Mouse (Mus musculus) forebrain, embryonic 11.5 days (tissue): ENCODE results near the gene Chpt1. TPM values are rescaled to one million over a fixed set of nuclear protein-coding genes. Genes with fewer than 3 reads are reported as not detected.

Experiments used
- ATAC-seq: fragments of 200-750 bp; cut with Nextera tagmentation; replicated peaks from 2 replicates; pipeline ENCODE4 v1.8.0; 2017; ENCODE audit warnings: moderate TSS enrichment; ENCODE audit not compliant: low FRiP score
- DNase-seq: peaks from one replicate; pipeline ENCODE4 v3.0.0-alpha.2; 2017; ENCODE audit warnings: low spot score
- H3K27ac ChIP-seq: fragments of 300-500 bp; sonication (generic); 2 replicates; pipeline ENCODE4 v1.5.1; 2014; ENCODE audit warnings: low read depth, low read length
- H3K27me3 ChIP-seq: fragments of 300-500 bp; sonication (generic); 2 replicates; pipeline ENCODE4 v1.6.1; 2014; ENCODE audit warnings: mild to moderate bottlenecking, low read length, mixed read lengths; ENCODE audit not compliant: control insufficient read depth, insufficient read depth
- H3K36me3 ChIP-seq: fragments of 300-500 bp; sonication (generic); 2 replicates; pipeline ENCODE4 v1.6.1; 2014; ENCODE audit warnings: mild to moderate bottlenecking, low read length, moderate library complexity, mixed read lengths; ENCODE audit not compliant: control insufficient read depth, insufficient read depth
- H3K4me1 ChIP-seq: fragments of 300-500 bp; sonication (generic); replicated peaks from 2 replicates; pipeline ENCODE4 v1.6.1; 2014; ENCODE audit warnings: low read length, mixed read lengths; ENCODE audit not compliant: control insufficient read depth, insufficient read depth
- H3K4me2 ChIP-seq: fragments of 300-500 bp; sonication (generic); 2 replicates; pipeline ENCODE4 v1.6.1; 2014; ENCODE audit warnings: low read depth, mild to moderate bottlenecking, low read length, moderate library complexity, mixed read lengths; ENCODE audit not compliant: severe bottlenecking
- H3K4me3 ChIP-seq: fragments of 300-500 bp; sonication (generic); 2 replicates; pipeline ENCODE4 v1.5.1; 2014; ENCODE audit warnings: low read depth, low read length
- H3K9ac ChIP-seq: fragments of 300-500 bp; sonication (generic); 2 replicates; pipeline ENCODE4 v1.6.1; 2014; ENCODE audit warnings: low read length
- H3K9me3 ChIP-seq: fragments of 300-500 bp; sonication (generic); 2 replicates; pipeline ENCODE4 v1.6.1; 2016; ENCODE audit warnings: low read length, mixed read lengths; ENCODE audit not compliant: control insufficient read depth
- WGBS: fragments of 180-500 bp; shearing (Covaris S2); extraction: QIAGEN DNeasy Blood & Tissue Kit; methylation state at CpG from one replicate; pipeline ENCODE4 v1.1.7; 2014; 5-methylcytosine and 5-hydroxymethylcytosine counted together
- polyA plus RNA-seq: library from polyadenylated mRNA; unstranded; fragments of >200 nt; fragmentation: Nextera tagmentation; extraction: Ambion mirVana; gene quantifications from 2 replicates; pipeline ENCODE4 v1.2.1, GENCODE M21; 2014

The Chpt1 gene
- polyA plus RNA-seq, 1 experiment from 2014 or later = 20.5 TPM

DNA sequence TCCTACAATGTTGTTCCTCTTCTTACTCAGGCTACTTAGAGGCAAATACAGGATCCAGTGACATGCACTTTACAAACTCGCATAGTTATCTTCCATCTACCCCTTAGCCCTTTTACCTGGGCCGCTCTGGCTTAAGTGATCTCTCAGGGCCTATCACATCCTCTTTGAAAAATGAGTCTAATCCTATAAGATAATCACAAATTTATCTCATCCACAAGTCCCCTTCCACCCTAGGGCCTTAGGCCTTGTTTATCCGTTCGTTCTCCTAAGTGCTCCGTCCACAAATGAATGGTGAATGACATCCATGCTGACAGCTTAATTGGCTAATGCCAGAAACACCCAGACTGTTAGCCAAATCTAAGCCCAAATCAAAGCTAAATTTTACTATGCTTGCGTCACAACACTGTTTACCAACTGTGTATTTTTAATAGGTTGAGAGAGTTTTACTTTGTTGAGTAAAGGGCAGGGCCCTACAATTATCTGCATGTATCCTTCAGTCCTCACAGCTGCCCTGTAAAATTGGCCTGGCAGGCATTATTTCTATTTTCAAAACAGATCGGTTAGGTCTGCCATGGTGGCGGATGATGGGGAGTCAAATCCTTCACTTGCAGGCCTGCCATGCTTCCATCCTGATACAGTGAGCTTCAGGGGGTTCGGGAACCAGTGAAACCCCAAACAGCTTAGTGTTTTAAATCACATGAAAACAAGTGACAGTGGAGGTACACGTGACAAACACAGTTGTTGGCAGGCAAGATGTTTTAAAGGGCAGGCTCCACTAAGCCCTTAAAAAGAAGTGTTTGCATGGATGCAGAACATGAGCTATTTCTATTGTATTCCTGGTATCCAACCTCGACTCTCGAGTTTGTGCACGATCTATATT is 1.7 kb downstream of the Chpt1 start:
- no peak for ATAC-seq
- Histone ChIP-seq H3K4me1 (peaks cover 4% of the 10 kb centered on the region; the same call in 1 of the 2 replicates), H3K27me3 (no peaks in the 10 kb centered on the region), H3K27ac (no peak overlapping the region), H3K9me3 (no peaks in the 10 kb centered on the region), H3K4me2 (no peak overlapping the region), H3K9ac (no peak overlapping the region), H3K36me3 (no peaks in the 10 kb centered on the region), H3K4me3 (no peak overlapping the region)
- 76% methylated on average over 13 of the region's 13 CpGs for WGBS
- no peak for DNase-seq

DNA sequence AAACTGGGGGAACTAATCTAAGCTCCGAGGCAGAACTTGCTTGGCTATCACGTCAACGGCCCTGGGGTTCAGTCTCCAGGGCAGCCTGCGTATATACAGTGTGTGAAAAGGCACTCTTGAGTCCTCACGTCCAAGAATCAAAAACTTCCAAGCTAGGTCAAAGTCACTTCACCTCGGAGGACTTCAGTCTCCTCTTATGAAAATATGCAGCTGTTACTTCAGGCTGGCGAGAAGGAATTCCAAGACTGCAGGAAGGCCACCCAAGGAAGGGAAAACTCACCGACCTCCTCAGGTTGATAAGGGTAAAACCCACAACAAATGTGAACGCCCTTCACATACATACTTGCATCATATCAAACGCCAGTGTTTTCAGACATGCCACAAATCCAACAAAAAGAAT is 2.5 kb downstream of the Chpt1 start:
- no peak overlapping the region for H3K9ac ChIP-seq
- ATAC-seq = no peak
- 86% methylated on average over 10 of the region's 10 CpGs for WGBS

DNA sequence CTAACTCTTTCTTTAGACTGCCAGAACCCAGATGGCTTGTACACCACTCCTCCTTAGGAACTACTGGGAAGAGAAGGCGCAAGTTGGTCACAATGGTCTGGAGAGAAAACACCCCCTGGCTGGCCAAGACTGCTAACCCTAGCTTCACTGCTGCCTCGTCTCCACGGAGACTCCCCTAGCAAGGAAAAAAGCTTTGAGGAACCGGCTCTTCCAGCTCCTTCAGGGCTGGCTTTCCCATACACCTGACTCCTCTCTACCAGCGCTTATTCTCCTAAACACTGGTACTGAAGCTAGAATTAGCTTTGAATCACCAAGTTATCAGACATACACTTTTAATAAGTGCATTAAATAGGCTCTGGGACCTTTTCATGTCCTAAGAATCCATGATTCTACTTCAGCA is 3.9 kb downstream of the Chpt1 start:
- Histone ChIP-seq H3K36me3 (no peaks in the 10 kb centered on the region), H3K4me2 (no peak overlapping the region), H3K27me3 (no peaks in the 10 kb centered on the region), H3K4me1 (peaks cover 4% of the 10 kb centered on the region; the same call in 1 of the 2 replicates), H3K27ac (no peak overlapping the region), H3K9me3 (no peaks in the 10 kb centered on the region), H3K9ac (no peak overlapping the region), H3K4me3 (no peak overlapping the region)
- WGBS = 71% methylated on average over 5 of the region's 5 CpGs
- ATAC-seq (no peak), DNase-seq (no peak)

More for the DNA sequence above, 2.5 kb downstream of the Chpt1 start:
- no peaks in the 10 kb centered on the region for H3K36me3 ChIP-seq
- no peak overlapping the region for H3K4me2 ChIP-seq
- no peak for DNase-seq
- H3K4me3 ChIP-seq = no peak overlapping the region
- no peaks in the 10 kb centered on the region for H3K9me3 ChIP-seq
- H3K27me3 ChIP-seq = no peaks in the 10 kb centered on the region
- H3K4me1 ChIP-seq = peaks cover 4% of the 10 kb centered on the region; the same call in 1 of the 2 replicates
- H3K27ac ChIP-seq = no peak overlapping the region

DNA sequence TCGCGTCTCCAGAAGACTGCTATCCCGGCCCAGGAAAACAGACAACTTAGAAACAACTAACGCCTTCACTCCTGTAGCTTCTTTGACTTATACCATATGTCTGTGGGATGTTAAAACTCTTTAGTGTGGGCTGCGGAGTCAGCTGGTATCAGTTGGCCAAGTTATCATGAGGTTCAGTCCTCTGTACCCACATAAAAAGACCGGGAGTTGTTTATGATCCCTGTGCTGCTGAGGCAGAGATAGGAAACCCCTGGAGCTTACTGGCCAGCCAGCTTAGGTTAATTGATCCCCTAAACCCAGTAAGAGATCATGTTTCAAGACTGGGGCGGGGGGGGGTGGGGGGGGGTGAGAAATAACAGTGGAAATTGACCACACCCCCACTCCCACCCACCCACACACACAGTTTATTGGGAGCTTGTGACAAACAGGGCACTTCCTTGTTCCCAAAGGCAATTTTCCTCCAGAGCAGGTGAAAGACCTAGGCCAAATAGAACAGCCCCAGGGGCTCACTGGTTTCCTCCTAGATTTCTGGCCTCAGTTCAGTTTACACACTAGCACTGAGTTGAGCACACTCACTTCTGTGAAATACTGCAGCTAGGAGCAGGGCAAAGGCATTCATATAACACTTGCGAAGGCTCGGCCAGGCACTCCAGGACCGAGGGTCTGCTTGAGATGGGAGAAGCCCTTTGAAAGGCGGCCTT is 6.9 kb downstream of the Chpt1 start:
- no peak for ATAC-seq
- Histone ChIP-seq H3K9ac (no peak overlapping the region), H3K27me3 (no peaks in the 10 kb centered on the region), H3K4me3 (no peak overlapping the region), H3K36me3 (no peaks in the 10 kb centered on the region), H3K4me1 (no peaks in the 10 kb centered on the region), H3K9me3 (no peaks in the 10 kb centered on the region), H3K4me2 (no peak overlapping the region), H3K27ac (no peak overlapping the region)
- DNase-seq = no peak
- whole genome bisulfite sequencing = 73% methylated on average over 11 of the region's 11 CpGs

DNA sequence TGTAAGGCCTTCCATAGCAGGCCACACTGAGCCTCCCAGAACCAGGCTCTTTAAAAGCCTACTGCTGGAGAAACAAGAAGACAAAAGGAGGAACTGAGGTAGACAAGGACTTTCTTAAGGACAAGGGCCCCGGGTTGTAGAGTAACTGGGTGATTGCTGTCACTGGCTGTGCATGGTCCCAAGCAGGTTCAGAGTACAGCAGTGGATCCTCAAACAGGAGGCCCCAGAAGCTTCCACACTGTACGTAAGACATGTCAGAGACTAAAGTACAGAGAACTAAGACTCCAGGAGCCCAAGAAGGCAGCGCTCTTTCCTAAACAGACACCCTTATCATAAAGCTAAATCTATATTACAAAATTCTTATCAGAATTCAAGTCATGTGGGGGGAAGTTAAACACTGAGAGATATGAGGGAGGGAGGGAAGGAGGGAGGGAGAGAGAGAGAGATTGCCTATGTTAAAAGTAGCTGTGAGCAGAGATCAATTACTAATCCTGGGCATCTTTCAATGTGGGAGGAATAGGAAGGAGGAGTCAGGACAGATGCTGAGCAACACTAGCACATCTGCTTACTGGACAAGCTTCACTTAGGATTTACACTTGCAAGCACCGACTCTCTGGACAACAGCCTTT is 8.8 kb downstream of the Chpt1 start:
- Histone ChIP-seq H3K4me2 (no peak overlapping the region), H3K9me3 (no peaks in the 10 kb centered on the region), H3K36me3 (no peaks in the 10 kb centered on the region), H3K27me3 (no peaks in the 10 kb centered on the region), H3K4me3 (no peak overlapping the region), H3K4me1 (no peaks in the 10 kb centered on the region), H3K9ac (no peak overlapping the region), H3K27ac (no peak overlapping the region)
- ATAC-seq (no peak), DNase-seq (no peak)
- WGBS = 85% methylated on average over 4 of the region's 4 CpGs

DNA sequence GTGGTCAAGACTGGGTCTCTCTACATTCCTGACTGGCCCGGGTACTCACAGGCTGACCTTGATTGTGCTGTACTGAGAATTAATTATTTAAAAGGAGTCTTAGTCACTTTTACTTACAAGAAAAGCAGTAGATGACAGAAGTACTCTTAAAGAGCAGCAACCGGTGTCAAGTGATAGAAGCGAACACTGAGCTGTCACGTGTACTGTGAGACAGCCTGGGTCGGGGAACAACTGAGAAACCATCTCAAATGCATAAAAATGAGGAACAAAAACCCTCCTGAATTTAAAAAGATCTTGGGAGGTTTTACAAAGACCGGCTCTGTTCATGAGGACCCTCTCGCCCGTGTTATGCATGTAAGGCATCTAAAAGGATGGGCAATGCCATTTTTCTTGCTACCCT is 11.2 kb downstream of the Chpt1 start:
- no peaks in the 10 kb centered on the region for H3K9me3 ChIP-seq
- no peak overlapping the region for H3K27ac ChIP-seq
- WGBS = 83% methylated on average over 8 of the region's 8 CpGs
- H3K27me3 ChIP-seq = no peaks in the 10 kb centered on the region
- no peaks in the 10 kb centered on the region for H3K4me1 ChIP-seq
- no peak overlapping the region for H3K4me2 ChIP-seq
- H3K9ac ChIP-seq = no peak overlapping the region
- H3K36me3 ChIP-seq = no peaks in the 10 kb centered on the region
- DNase-seq (no peak), ATAC-seq (no peak)
- H3K4me3 ChIP-seq = no peak overlapping the region

DNA sequence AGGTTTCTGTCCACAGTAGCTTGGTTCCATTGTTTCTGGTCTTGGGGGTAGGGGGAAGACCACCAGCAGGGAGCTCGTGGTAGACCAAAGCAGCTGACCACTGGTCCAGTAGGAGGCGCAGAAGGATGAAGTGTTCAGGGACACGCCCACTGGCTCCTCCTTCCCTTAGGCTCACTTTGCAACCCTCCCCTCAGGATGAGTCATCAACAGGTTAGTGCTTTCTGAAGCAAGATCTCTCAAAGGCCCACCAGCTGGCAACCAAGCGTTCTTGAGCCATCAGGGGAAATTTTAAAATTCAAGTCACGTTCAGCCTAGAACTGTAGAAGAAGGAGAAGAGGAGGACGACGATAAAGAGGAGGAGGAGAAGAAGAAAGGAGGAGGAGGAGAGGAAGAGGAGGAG is 12.2 kb downstream of the Chpt1 start:
- ATAC-seq = no peak

DNA sequence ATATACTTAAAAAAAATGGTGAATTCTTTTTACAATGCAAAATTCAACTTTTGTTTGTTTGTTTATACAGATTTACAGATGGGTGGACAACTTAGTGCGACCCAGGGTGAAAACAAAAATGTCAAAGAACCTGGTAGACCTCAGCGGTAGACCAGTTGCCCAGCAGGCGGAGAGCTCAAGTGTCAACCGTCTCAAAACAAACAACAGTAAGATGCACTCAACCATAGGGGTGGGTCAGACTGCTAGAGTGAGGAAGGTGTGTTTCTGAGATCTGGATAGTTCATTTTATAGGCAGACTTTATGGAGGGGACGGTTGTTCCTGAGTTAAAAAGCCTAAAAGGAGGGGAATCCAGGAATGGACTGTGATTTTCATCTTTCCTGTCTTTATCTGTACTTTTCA is 15.2 kb downstream of the Chpt1 start:
- Histone ChIP-seq H3K9ac (no peak overlapping the region), H3K4me2 (no peak overlapping the region), H3K4me3 (no peak overlapping the region), H3K9me3 (no peaks in the 10 kb centered on the region), H3K4me1 (no peaks in the 10 kb centered on the region), H3K36me3 (no peaks in the 10 kb centered on the region), H3K27me3 (no peaks in the 10 kb centered on the region), H3K27ac (no peak overlapping the region)
- 93% methylated on average over 5 of the region's 5 CpGs for WGBS
- ATAC-seq (no peak), DNase-seq (no peak)

More for the DNA sequence above, 12.2 kb downstream of the Chpt1 start:
- H3K36me3 ChIP-seq = no peaks in the 10 kb centered on the region
- DNase-seq = no peak
- H3K4me3 ChIP-seq = no peak overlapping the region
- no peaks in the 10 kb centered on the region for H3K9me3 ChIP-seq
- H3K4me1 ChIP-seq = no peaks in the 10 kb centered on the region
- no peak overlapping the region for H3K27ac ChIP-seq
- no peak overlapping the region for H3K9ac ChIP-seq
- no peak overlapping the region for H3K4me2 ChIP-seq
- WGBS = 66% methylated on average over 7 of the region's 7 CpGs
- H3K27me3 ChIP-seq = no peaks in the 10 kb centered on the region
